ENCODE assay signal across 28 mouse cellular contexts in genomic region chr11:6826157-6826556, GRCm38 (mm10). TPM values are rescaled to one million over a fixed set of nuclear protein-coding genes. Genes with fewer than 3 reads are reported as not detected.
DNase-seq lines count a peak whose midpoint lies in the region; ATAC-seq and TF ChIP-seq lines count a peak whose summit lies in the region.
"Had no signal": no experiment of that assay in that cellular context is flagged by ENCODE, and none has a peak within 500 bp of the region (broad histone marks: within the 10 kb centered on the region; RNA-seq: fewer than 3 reads in every experiment).

No protein-coding gene starts in this region.

- WGBS in kidney, postnatal 0 days: 29% methylated on average over 3 of the region's 3 CpGs
- WGBS in large intestine, adult 2 months: 29% methylated on average over 3 of the region's 3 CpGs
- WGBS in embryonic facial prominence, embryonic 10.5 days: 95% methylated on average over 3 of the region's 3 CpGs

- H3K4me1 ChIP-seq in kidney, postnatal 0 days (replicated peaks; ENCODE audit: insufficient read depth, low read length): 0 out of 2 replicates have a peak, but pooled peaks cover 3% of the 10 kb centered on the region
- 0 out of 2 replicates have a peak, but pooled peaks cover 2% of the 10 kb centered on the region for H3K4me1 ChIP-seq in embryonic facial prominence, embryonic 10.5 days
- H3K4me1 ChIP-seq: embryonic facial prominence, embryonic 12.5 days; forebrain, embryonic 13.5 days; forebrain, embryonic 15.5 days had no signal

- no peaks in the 10 kb centered on the region for H3K36me3 ChIP-seq in kidney, postnatal 0 days (ENCODE audit: insufficient read depth, low read length)
- H3K36me3 ChIP-seq in embryonic facial prominence, embryonic 10.5 days (replicated peaks): no peaks in the 10 kb centered on the region
- H3K36me3 ChIP-seq: embryonic facial prominence, embryonic 12.5 days; forebrain, embryonic 15.5 days had no signal

- no peak overlapping the region for H3K27ac ChIP-seq in kidney, postnatal 0 days
- no peak overlapping the region for H3K27ac ChIP-seq in embryonic facial prominence, embryonic 10.5 days (replicated peaks)
- H3K27ac ChIP-seq: embryonic facial prominence, embryonic 12.5 days; forebrain, embryonic 13.5 days; forebrain, embryonic 15.5 days had no signal

- ATAC-seq in kidney, postnatal 0 days (replicated peaks; ENCODE audit: low FRiP score, low read depth): peak; percentile 33; the same call in 1 of the 2 replicates
- ATAC-seq: forebrain, embryonic 13.5 days; forebrain, embryonic 15.5 days; forebrain, postnatal 0 days had no signal

- H3K27me3 ChIP-seq in kidney, postnatal 0 days (ENCODE audit: insufficient read depth, low read length): no peaks in the 10 kb centered on the region
- H3K27me3 ChIP-seq in embryonic facial prominence, embryonic 10.5 days (replicated peaks; ENCODE audit: low read depth, poor library complexity, severe bottlenecking): no peaks in the 10 kb centered on the region
- H3K27me3 ChIP-seq: embryonic facial prominence, embryonic 12.5 days; forebrain, embryonic 13.5 days; forebrain, embryonic 15.5 days had no signal

- no peak overlapping the region for H3K9ac ChIP-seq in kidney, postnatal 0 days (ENCODE audit: low read depth, low read length)
- H3K9ac ChIP-seq: embryonic facial prominence, embryonic 12.5 days; forebrain, embryonic 13.5 days; forebrain, embryonic 15.5 days; forebrain, postnatal 0 days had no signal

- no peak overlapping the region for H3K4me3 ChIP-seq in kidney, postnatal 0 days (replicated peaks; ENCODE audit: low read depth, low read length)
- no peak overlapping the region for H3K4me3 ChIP-seq in embryonic facial prominence, embryonic 10.5 days
- H3K4me3 ChIP-seq: embryonic facial prominence, embryonic 12.5 days; forebrain, embryonic 13.5 days; forebrain, embryonic 15.5 days had no signal

- TF ChIP-seq CTCF in kidney, postnatal 0 days (IDR thresholded peaks at IDR 0.05; ENCODE audit: low read depth): no peak

- peak; percentile 40 for DNase-seq in heart, adult 11 months
- DNase-seq in heart, postnatal 4 days: no peak
- DNase-seq in kidney, postnatal 0 days (ENCODE audit: low spot score): peak; percentile 65
- no peak for DNase-seq in kidney, postnatal 14 days
- DNase-seq in brain, adult 2 months (ENCODE audit: low read depth, low spot score): peak; percentile 24
- peak; percentile 40 for DNase-seq in large intestine, adult 2 months (ENCODE audit: low read depth, low spot score)
- no peak for DNase-seq in embryonic facial prominence, embryonic 10.5 days (ENCODE audit: low spot score)
- DNase-seq: adrenal gland, adult 8-10 months; adrenal gland, postnatal 14 days; adrenal gland, postnatal 36 days; cerebellum, adult 11 months; cerebellum, adult 18-20 months; cerebellum, adult 8-10 months; cerebellum, adult 9-11 months; cerebellum, postnatal 14 days; cerebellum, postnatal 36 days; embryo, embryonic 11 days; forebrain, postnatal 0 days had no signal

- H3K4me2 ChIP-seq in kidney, postnatal 0 days (ENCODE audit: low read length): no peak overlapping the region
- H3K4me2 ChIP-seq: embryonic facial prominence, embryonic 12.5 days; forebrain, embryonic 13.5 days; forebrain, embryonic 15.5 days had no signal

- H3K9me3 ChIP-seq in kidney, postnatal 0 days (replicated peaks; ENCODE audit: low read length): no peaks in the 10 kb centered on the region
- no peaks in the 10 kb centered on the region for H3K9me3 ChIP-seq in embryonic facial prominence, embryonic 10.5 days
- H3K9me3 ChIP-seq: embryonic facial prominence, embryonic 12.5 days; forebrain, embryonic 13.5 days; forebrain, embryonic 15.5 days had no signal

RNA-seq across cellular contexts. Expression of gene Gm11983, which starts 11.3 kb away (rescaled TPM):
- not detected for total RNA-seq in heart, postnatal 4 days (2021)
- polyA plus RNA-seq in kidney, postnatal 0 days (2015; fragmentation: Nextera tagmentation; extraction: Ambion mirVana): not detected in 2 replicates
- polyA plus RNA-seq in large intestine, adult 2 months (2012; rRNA removed): not detected in 2 replicates
- polyA plus RNA-seq in embryonic facial prominence, embryonic 10.5 days (2016; fragmentation: Nextera tagmentation; extraction: Ambion mirVana): not detected in 2 replicates
- total RNA-seq: adrenal gland, adult 8-10 months; adrenal gland, postnatal 14 days; adrenal gland, postnatal 36 days; common myeloid progenitor, adult 5-6 weeks; ES-E14; forebrain, postnatal 0 days; MEL had no signal
- polyA plus RNA-seq: brain, embryonic 14.5 days; C2C12; embryonic facial prominence, embryonic 12.5 days; embryonic facial prominence, embryonic 14.5 days; forebrain, embryonic 11.5 days; forebrain, embryonic 13.5 days; forebrain, embryonic 15.5 days; forebrain, postnatal 0 days had no signal

Comparison
In these comparisons a context has a peak if more than half of its experiments do, and no peak if none do; other contexts are left out.
1. DNase-seq: peak in heart, adult 11 months (single experiment), kidney, postnatal 0 days (single experiment), brain, adult 2 months (single experiment) and large intestine, adult 2 months (single experiment); none in heart, postnatal 4 days (single experiment), kidney, postnatal 14 days (single experiment) and embryonic facial prominence, embryonic 10.5 days (single experiment).